11 mouse cellular contexts compared by ENCODE assay signal in genomic region chr10:61379340-61380040, GRCm38 (mm10). TPM values are rescaled to one million over a fixed set of nuclear protein-coding genes. Genes with fewer than 3 reads are reported as not detected.
DNase-seq lines count a peak whose midpoint lies in the region; ATAC-seq and TF ChIP-seq lines count a peak whose summit lies in the region.
"Had no signal": no experiment of that assay in that cellular context is flagged by ENCODE, and none has a peak within 500 bp of the region (broad histone marks: within the 10 kb centered on the region; RNA-seq: fewer than 3 reads in every experiment).

No protein-coding gene starts in this region.

- peak overlapping the region; percentile 81 for H3K4me3 ChIP-seq in heart, embryonic 10.5 days
- H3K4me3 ChIP-seq in liver, embryonic 13.5 days (replicated peaks): no peak overlapping the region
- no peak overlapping the region for H3K4me3 ChIP-seq in liver, postnatal 0 days (ENCODE audit: low read depth, low read length)
- H3K4me3 ChIP-seq in heart, embryonic 16.5 days (ENCODE audit: low read length): peak overlapping the region; percentile 86
- H3K4me3 ChIP-seq in neural tube, embryonic 13.5 days: peak overlapping the region; percentile 66; the same call in 1 of the 2 replicates

- peaks cover 82% of the 10 kb centered on the region for H3K4me1 ChIP-seq in heart, embryonic 10.5 days
- peaks cover 68% of the 10 kb centered on the region for H3K4me1 ChIP-seq in liver, embryonic 13.5 days (replicated peaks)
- peaks cover 32% of the 10 kb centered on the region for H3K4me1 ChIP-seq in liver, postnatal 0 days (ENCODE audit: insufficient read depth)
- peaks cover 78% of the 10 kb centered on the region for H3K4me1 ChIP-seq in heart, embryonic 16.5 days (ENCODE audit: control insufficient read depth, insufficient read depth, low read length)
- peaks cover 84% of the 10 kb centered on the region for H3K4me1 ChIP-seq in neural tube, embryonic 13.5 days (replicated peaks)

- no peak for TF ChIP-seq EP300 in liver, postnatal 0 days (IDR thresholded peaks at IDR 0.05; ENCODE audit: low read depth)

- no peak overlapping the region for H3K9ac ChIP-seq in liver, embryonic 13.5 days
- no peak overlapping the region for H3K9ac ChIP-seq in liver, postnatal 0 days (replicated peaks)
- H3K9ac ChIP-seq in heart, embryonic 16.5 days (ENCODE audit: low read length): peak overlapping the region; percentile 52
- no peak overlapping the region for H3K9ac ChIP-seq in neural tube, embryonic 13.5 days

- TF ChIP-seq CTCF in liver, postnatal 0 days (IDR thresholded peaks at IDR 0.05; ENCODE audit: low read depth): no peak

- H3K36me3 ChIP-seq in heart, embryonic 10.5 days: peaks cover 5% of the 10 kb centered on the region; the same call in 1 of the 2 replicates
- H3K36me3 ChIP-seq in liver, embryonic 13.5 days: no peaks in the 10 kb centered on the region
- H3K36me3 ChIP-seq in liver, postnatal 0 days (replicated peaks; ENCODE audit: insufficient read depth, low read length): no peaks in the 10 kb centered on the region
- no peaks in the 10 kb centered on the region for H3K36me3 ChIP-seq in heart, embryonic 16.5 days (ENCODE audit: control insufficient read depth, insufficient read depth)
- H3K36me3 ChIP-seq in neural tube, embryonic 13.5 days: no peaks in the 10 kb centered on the region

- no peak for ATAC-seq in liver, embryonic 13.5 days (ENCODE audit: low read depth)
- no peak for ATAC-seq in liver, postnatal 0 days
- ATAC-seq in heart, embryonic 16.5 days (replicated peaks; ENCODE audit: extremely low read depth, insufficient read depth, low FRiP score): no peak
- ATAC-seq in neural tube, embryonic 13.5 days (ENCODE audit: low read depth): no peak

- WGBS in heart, embryonic 10.5 days: 81% methylated on average over 13 of the region's 13 CpGs
- 79% methylated on average over 13 of the region's 13 CpGs for WGBS in liver, embryonic 13.5 days (ENCODE audit: insufficient replicate concordance)
- 86% methylated on average over 13 of the region's 13 CpGs for WGBS in liver, postnatal 0 days (ENCODE audit: insufficient replicate concordance)
- 73% methylated on average over 13 of the region's 13 CpGs for WGBS in heart, embryonic 16.5 days
- WGBS in neural tube, embryonic 13.5 days: 80% methylated on average over 13 of the region's 13 CpGs

- no peaks in the 10 kb centered on the region for H3K9me3 ChIP-seq in heart, embryonic 10.5 days
- H3K9me3 ChIP-seq in liver, embryonic 13.5 days (replicated peaks): no peaks in the 10 kb centered on the region
- no peaks in the 10 kb centered on the region for H3K9me3 ChIP-seq in liver, postnatal 0 days (ENCODE audit: low read length)
- no peaks in the 10 kb centered on the region for H3K9me3 ChIP-seq in heart, embryonic 16.5 days (replicated peaks; ENCODE audit: control insufficient read depth, low read length)
- no peaks in the 10 kb centered on the region for H3K9me3 ChIP-seq in neural tube, embryonic 13.5 days

- intact Hi-C loops in heart, postnatal 25 days (cut with DNase I): no loop called here

- no peak for DNase-seq in heart, embryonic 10.5 days (ENCODE audit: low spot score)
- DNase-seq in heart, postnatal 25 days (ENCODE audit: low spot score): no peak
- DNase-seq in liver, embryonic 13.5 days: no peak
- no peak for DNase-seq in liver, postnatal 0 days
- no peak for DNase-seq in spleen, adult 12 weeks (ENCODE audit: low spot score)
- no peak for DNase-seq in urinary bladder, postnatal 14 days (ENCODE audit: low spot score)
- DNase-seq: cerebellum, adult 11 months had no signal

- 0 out of 2 replicates have a peak overlapping the region, but pooled peaks have one; percentile 75 for H3K4me2 ChIP-seq in liver, embryonic 13.5 days
- H3K4me2 ChIP-seq in liver, postnatal 0 days (ENCODE audit: low read depth, low read length): no peak overlapping the region
- H3K4me2 ChIP-seq in heart, embryonic 16.5 days (ENCODE audit: low read depth, low read length): peak overlapping the region; percentile 94
- H3K4me2 ChIP-seq in neural tube, embryonic 13.5 days: peak overlapping the region; percentile 91

- no peaks in the 10 kb centered on the region for H3K27me3 ChIP-seq in heart, embryonic 10.5 days (ENCODE audit: insufficient read depth, poor library complexity, severe bottlenecking)
- H3K27me3 ChIP-seq in liver, embryonic 13.5 days: peaks cover 52% of the 10 kb centered on the region
- peaks cover 16% of the 10 kb centered on the region; the same call in 1 of the 2 replicates for H3K27me3 ChIP-seq in liver, postnatal 0 days (ENCODE audit: insufficient read depth, low read length)
- no peaks in the 10 kb centered on the region for H3K27me3 ChIP-seq in heart, embryonic 16.5 days (ENCODE audit: control insufficient read depth, insufficient read depth, low read length)
- H3K27me3 ChIP-seq in neural tube, embryonic 13.5 days: peaks cover 9% of the 10 kb centered on the region

- H3K27ac ChIP-seq in heart, embryonic 10.5 days: peak overlapping the region; percentile 90
- no peak overlapping the region for H3K27ac ChIP-seq in liver, embryonic 13.5 days
- H3K27ac ChIP-seq in liver, postnatal 0 days (ENCODE audit: low read depth): no peak overlapping the region
- peak overlapping the region; percentile 89 for H3K27ac ChIP-seq in heart, embryonic 16.5 days (ENCODE audit: low read length)
- peak overlapping the region; percentile 73 for H3K27ac ChIP-seq in neural tube, embryonic 13.5 days (replicated peaks)

RNA-seq across cellular contexts. Expression of gene Pald1, which starts 3.8 kb away (rescaled TPM):
- 34.2 and 40.8 TPM in 2 replicates for polyA plus RNA-seq in heart, embryonic 10.5 days (2016; fragmentation: Nextera tagmentation; extraction: Ambion mirVana)
- 10 to 100 TPM; 16.1 to 21.9 TPM for total RNA-seq in heart, postnatal 25 days (2021)
- 6.1 and 7.7 TPM in 2 replicates for polyA plus RNA-seq in liver, embryonic 13.5 days (2015; fragmentation: Nextera tagmentation; extraction: Ambion mirVana)
- 3.7 and 3.8 TPM in 2 replicates for polyA plus RNA-seq in liver, postnatal 0 days (2015; fragmentation: Nextera tagmentation; extraction: Ambion mirVana)
- 21.0 and 28.4 TPM in 2 replicates for polyA plus RNA-seq in heart, embryonic 16.5 days (2015; fragmentation: Nextera tagmentation; extraction: Ambion mirVana)
- 30.6 and 31.5 TPM in 2 replicates for polyA plus RNA-seq in neural tube, embryonic 13.5 days (2015; fragmentation: Nextera tagmentation; extraction: Ambion mirVana)

RNA-seq across cellular contexts. Expression of gene Nodal, which starts 38.3 kb away (rescaled TPM):
- 0.28 TPM in 1 of 2 replicates, not detected in the other for polyA plus RNA-seq in heart, embryonic 10.5 days (2016; fragmentation: Nextera tagmentation; extraction: Ambion mirVana)
- under 1 TPM in 1 of 2 experiments, not detected in 1; 0.10 TPM for total RNA-seq in heart, postnatal 25 days (2021)
- 0.46 and 0.50 TPM in 2 replicates for polyA plus RNA-seq in liver, embryonic 13.5 days (2015; fragmentation: Nextera tagmentation; extraction: Ambion mirVana)
- 0.08 and 0.19 TPM in 2 replicates for polyA plus RNA-seq in liver, postnatal 0 days (2015; fragmentation: Nextera tagmentation; extraction: Ambion mirVana)
- polyA plus RNA-seq in heart, embryonic 16.5 days (2015; fragmentation: Nextera tagmentation; extraction: Ambion mirVana): 0.14 TPM in 1 of 2 replicates, not detected in the other
- polyA plus RNA-seq in neural tube, embryonic 13.5 days (2015; fragmentation: Nextera tagmentation; extraction: Ambion mirVana): 0.14 TPM in 1 of 2 replicates, not detected in the other
- total RNA-seq: hematopoietic stem cell, adult 5-6 weeks had no signal
- polyA plus RNA-seq: limb, embryonic 11.5 days had no signal

Comparison
In these comparisons a context has a peak if more than half of its experiments do, and no peak if none do; other contexts are left out.
1. H3K27ac ChIP-seq: peak in heart, embryonic 10.5 days (single experiment), heart, embryonic 16.5 days (single experiment) and neural tube, embryonic 13.5 days (single experiment); none in liver, embryonic 13.5 days (single experiment) and liver, postnatal 0 days (single experiment).
2. H3K4me3 ChIP-seq: peak in heart, embryonic 10.5 days (single experiment), heart, embryonic 16.5 days (single experiment) and neural tube, embryonic 13.5 days (single experiment); none in liver, embryonic 13.5 days (single experiment) and liver, postnatal 0 days (single experiment).